Mouse (Mus musculus): ENCODE measurements around the gene Slc9a8.

Gene Slc9a8

GRCm38 (mm10) chr2:167483827-167484410, 62.4 kb downstream of the Slc9a8 start:
- DNase-seq = peak; percentile 83

- DNase-seq = no peak
Measured at GRCm38 (mm10) chr2:167484932-167485331, 63.4 kb downstream of the Slc9a8 start.

DNA sequence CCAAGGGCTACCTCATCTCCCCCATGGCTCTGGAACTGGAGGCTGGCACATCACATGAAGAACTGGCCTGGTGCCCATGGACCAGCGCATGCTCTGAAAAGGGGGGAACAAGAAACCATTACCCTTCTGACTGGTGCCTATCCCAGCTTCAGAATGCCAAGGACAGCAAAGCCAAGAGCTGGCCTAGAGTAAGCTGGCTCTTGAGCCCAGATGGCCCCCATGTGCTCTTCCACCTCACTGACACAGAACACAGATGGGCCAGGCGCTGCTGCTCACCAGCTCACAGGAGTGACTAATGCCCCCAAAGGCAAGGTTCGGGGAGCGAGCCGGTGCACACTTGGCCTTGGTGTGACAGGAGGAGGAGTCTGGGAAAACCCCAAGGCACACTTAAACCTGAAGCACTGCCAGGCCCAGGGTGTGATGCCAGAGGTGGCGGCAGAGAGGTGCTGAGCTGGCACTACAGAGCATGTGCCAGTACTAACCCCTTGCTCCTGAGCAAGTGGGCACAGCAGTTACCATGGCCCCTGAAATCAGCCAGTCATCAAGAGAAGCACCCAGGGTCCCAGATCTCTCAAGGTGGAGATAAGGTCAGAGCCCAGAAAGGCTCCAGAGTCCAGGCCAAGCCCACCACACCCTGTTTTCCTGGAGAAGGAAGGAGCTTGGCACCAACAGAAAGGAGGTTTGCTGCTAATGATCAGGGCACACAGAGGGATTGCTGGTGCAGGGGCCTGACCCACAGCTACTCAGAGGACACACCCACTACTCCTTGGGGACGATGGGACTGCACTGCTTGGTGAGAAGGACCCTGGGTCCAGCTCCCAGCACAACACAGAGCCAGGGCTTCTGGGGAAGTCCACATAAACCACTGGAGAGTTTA, 64.2 kb downstream of the Slc9a8 start:
- peak; percentile 96 for DNase-seq

DNA sequence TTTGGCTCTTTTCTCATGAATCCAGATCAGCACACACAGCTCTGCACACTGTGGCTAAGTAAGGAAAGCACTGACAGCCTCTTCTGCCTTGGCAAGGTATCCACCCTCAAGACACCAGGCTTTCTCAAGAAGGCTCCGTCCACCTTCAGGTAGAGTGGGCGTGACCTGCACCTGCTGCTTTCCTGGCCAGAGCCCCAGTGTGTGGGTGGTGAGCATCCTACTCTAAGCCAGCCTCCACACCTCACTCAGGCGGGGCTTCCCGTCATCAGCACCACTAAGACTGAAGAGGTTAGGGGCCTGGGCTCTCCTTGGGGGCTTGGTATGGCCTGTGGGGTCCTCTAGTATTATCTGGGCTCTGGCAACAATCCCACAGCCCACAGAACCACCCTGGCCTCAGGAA, 65.1 kb downstream of the Slc9a8 start:
- DNase-seq = peak; percentile 83

- DNase-seq = no peak
Measured at GRCm38 (mm10) chr2:167487551-167487950, 66.0 kb downstream of the Slc9a8 start.

GRCm38 (mm10) chr2:167487994-167488393, 66.5 kb downstream of the Slc9a8 start:
- no peak for DNase-seq

GRCm38 (mm10) chr2:167490813-167491525, 69.5 kb downstream of the Slc9a8 start:
- peak; percentile 61 for DNase-seq

DNA sequence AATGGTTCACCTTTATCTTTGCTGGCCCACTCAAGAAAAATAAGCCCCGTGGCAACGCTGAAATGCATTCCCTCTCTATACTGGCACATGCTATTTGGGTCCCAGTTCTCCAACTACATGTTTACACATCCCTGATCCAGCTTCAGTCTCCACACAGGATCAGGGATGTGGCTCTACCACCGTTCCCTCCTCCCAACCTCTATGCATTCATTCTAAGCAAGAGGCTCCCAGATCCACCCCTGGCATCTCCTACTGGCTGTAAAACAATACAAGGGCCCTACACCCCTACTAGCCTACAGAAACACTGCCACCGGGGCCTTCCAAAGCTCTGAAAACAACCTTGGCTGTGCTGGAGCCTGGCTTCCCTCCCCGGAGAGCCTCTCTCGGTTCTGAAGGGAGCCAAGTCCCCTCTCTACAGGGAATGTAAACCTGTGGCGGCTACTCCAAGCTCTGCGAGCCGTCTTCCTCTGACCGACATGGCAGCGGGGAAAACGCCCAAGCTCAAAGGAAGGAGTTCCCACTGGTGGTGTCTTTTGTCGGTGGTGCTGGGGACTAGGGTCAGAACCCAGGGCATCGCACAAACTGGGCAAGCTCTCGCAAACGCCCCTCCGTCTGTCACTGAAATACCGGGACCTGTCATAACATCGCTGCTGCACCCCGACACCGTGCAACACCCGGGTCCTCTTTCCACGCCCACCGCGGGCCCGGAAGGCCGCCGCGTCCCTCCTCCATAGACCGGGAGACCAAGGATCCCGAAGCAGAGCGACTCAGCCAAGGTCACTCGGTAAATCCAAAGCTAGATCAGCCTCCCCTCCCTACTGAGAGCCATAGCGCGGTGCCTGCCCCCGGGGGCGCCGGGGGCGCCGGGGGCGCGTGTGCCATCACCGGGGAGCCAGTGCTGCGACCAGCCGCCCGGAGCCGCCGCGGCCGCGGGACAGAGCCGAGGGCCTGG, 70.5 kb downstream of the Slc9a8 start, which contains the start of gene Rnf114:
Gene Rnf114 (plus strand): TSS at position 889 of the 952 bp plus-strand sequence.
- peak; percentile 69 for DNase-seq

DNA sequence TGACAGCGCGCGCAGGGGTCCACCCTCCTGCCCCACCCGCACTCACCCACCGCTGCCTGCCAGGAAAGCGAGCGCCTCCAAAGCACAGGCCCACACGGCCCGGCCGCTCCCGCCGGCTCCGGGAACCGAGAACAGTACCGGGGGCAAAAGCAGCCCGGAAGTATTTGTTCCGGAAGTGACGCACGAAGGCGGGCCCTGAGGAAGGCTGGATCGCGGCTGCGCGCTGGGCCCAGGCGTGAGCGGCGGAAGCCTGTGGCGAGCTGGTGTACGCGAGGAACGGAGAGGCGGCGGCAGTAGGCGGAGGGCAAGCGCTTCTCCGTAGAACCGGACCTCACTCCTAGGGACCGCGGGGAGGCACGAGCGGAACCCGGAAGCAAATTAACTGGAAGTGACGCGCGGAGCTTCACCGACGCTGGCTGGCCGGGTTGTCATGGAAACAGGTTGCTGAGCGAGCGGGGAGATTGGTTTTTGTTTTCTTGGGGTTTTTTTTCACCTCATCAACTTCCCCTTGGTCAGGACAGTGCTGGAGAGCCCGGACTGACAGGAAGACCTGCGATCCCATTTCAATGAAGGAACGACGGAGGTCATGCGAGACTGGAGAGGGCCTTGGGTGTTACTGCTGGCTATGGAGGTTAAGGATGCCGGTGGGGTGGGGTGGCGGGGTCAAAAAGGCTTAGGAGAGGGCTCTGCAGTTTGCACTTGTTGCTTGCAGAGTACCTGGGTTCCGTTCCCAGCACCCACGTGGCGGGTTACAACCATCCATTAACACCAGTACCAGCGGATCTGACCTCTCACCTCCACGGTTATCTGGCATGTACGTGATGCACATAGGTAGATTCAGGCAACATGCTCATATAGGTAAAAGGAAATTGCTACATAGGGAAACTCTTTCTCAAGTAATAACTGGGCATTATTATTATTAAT, 71.5 kb downstream of the Slc9a8 start, which contains the start of gene Spata2:
Gene Spata2 (minus strand): TSS at position 175 of the 924 bp plus-strand sequence.
- DNase-seq = peak; percentile 92

DNA sequence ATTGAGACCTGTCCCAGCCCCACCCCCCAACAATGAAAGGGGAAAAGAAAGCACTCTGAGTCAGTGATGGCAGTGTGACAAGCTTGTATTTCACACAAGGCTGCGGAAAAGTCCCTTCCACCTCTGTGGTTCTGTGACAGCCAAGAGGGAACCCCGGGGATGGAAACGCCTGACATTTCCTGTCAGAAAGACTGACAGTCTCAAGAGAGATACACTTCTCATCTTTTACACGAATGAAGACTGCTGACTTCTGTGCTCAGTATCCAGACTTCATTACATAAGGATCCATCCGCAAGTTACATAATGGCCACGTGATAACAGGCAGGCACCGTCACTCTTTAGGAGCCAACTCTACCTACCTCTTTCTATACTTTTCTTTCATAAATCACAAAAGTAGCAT, 74.9 kb downstream of the Slc9a8 start:
- DNase-seq = peak; percentile 40

GRCm38 (mm10) chr2:167497272-167497671, 75.8 kb downstream of the Slc9a8 start:
- peak; percentile 50 for DNase-seq

DNA sequence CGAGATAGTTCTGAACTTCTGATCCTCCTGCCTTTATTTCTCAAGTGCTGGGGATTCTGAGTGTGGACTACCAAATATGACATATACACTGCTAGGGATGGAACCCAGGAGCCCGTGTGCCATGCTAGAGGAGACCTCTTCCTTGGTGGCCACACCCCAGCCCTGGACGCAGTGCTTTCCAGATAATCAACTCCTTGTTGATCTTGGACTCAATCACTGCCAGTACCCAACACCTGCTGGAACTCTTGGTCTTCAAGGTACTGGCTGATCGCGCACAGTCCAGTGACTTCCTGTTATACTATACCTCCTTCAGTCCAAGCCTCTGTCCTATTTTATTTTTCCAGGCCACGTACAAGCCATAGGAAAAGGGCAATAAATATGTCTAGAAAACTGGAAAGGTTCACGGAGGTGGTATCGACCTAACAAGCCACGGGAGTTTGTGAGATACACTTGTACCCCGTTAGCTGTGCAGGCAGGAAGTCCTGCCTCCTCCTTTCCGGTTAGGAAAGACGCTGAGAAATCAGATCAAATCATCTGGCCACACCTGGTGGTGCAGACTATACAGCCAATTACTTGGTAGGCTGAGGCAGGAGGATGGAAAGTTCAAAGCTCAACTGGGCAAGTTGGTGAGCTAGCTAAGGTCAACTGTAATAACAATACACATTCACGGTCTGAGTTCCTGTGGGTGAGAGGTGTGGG, 81.2 kb downstream of the Slc9a8 start:
- DNase-seq = no peak

GRCm38 (mm10) chr2:167503253-167503895, 81.9 kb downstream of the Slc9a8 start:
- DNase-seq = peak; percentile 87

DNA sequence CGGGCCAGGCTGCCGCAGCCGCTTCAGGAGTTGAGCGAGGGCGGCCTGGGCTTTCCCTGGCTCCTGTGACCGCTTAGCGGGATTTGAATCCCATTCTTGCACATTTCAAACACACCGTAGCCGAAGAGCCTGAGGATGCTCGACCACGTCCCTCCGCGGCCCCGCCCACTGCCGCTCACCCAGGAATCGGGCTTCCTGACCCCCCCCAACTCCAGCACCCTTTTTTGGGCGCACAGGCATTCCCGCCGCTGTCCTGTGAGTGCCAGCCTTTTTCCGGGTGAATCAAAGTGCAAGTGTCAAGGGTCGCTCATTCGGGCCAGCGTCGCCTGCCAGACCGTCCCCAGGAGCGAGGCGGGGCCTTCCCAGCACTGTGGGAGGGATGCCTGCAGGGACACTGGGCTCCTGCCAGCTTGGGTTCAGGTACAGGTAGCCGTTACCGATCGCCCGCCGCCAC, 82.4 kb downstream of the Slc9a8 start:
- DNase-seq = peak; percentile 69

DNA sequence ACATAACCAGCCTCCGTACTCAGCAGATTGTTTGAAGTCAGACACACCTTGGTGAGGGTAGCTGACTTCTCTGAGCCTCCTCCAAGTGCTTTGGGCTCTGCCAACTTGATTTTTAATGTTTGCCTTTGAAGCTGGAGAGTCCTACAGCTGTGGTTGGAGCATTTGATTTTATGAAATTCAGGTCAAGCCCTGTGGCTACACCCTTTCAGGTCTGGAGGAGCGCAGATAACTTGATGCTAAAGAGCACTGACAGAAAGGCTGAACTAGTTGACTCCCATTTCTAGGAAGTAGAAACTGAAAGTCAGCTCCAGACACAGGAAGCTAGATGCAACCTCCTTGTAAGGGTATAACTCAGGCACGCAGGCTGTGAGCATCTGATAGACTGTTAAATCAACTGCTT, 83.6 kb downstream of the Slc9a8 start:
- DNase-seq = peak; percentile 32

DNA sequence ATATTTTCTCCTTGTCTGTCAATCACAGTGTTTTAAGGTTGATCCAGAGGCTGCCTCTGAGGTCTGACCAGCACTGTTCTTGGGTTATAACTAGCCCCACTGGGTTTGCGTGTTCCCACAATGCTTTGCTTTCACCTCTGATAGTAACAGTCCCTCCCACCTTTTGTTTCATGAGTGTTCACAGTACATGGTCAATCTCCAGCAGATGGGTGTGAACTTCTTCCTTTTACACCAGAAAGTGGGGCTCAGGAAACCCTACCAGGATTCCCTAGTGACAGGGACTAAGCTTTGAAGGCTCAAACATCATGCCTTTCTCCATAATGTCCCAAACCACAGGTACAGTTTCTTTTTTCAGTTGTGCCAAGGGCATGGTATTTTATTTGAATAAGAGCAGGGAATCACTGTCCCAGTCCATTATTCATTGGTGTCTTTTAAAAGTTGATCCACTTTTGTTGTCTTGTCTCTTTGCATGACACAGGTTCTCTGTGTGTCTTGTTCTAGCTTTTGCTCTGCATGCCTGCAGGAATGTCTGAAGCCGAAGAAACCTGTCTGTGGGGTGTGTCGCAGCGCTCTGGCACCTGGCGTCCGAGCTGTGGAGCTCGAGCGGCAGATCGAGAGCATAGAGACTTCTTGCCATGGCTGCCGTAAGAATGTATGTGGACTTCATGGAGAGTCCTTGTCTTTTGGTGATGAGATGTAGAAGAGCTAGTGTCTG, 85.2 kb downstream of the Slc9a8 start:
- DNase-seq = no peak

- DNase-seq = no peak
Measured at GRCm38 (mm10) chr2:167507719-167508385, 86.3 kb downstream of the Slc9a8 start.

DNA sequence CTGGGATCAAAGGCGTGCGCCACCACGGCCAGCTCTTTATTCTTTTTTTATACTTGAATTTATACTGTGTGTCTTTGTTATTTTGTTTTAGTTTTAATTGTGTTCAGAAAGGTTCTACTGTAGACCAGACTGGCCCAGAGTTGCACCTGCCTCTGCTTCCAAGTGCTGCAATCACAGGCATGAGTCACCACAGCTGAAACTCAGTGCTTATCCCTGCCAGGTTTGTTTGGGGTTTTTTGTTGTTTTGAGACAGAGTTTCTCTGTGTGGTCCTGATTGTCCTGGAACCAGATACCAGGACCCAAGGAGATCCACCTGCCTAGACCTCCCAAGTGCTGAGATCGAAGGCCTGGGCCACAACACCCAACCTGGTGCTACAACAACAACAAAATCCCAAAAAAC, 87.1 kb downstream of the Slc9a8 start:
- DNase-seq = no peak

- DNase-seq = no peak
Measured at GRCm38 (mm10) chr2:167510485-167510884, 89.0 kb downstream of the Slc9a8 start.

Measured in cerebellum, adult 9-10 months (tissue).